Mouse (Mus musculus) central nervous system, embryonic 11.5 days (tissue): ENCODE data around the gene Eri2. TPM values are rescaled to one million over a fixed set of nuclear protein-coding genes. Genes with fewer than 3 reads are reported as not detected.

ENCODE experiments used
- polyA plus RNA-seq: library from polyadenylated mRNA; depleted of rRNA; stranded (reverse); fragments of >200 nt; gene quantifications from 2 replicates; pipeline ENCODE4 v1.2.3, GENCODE M21; 2012; rRNA removed

Eri2 gene
- polyA plus RNA-seq: 10.1 and 20.7 TPM in 2 replicates

GRCm38 (mm10) chr7:119793586-119794250 lies at the start of gene Eri2, which contains the start of gene Rexo5:
Gene Eri2, minus strand, starts transcription at chr7:119794058.
Gene Rexo5, plus strand, starts transcription at chr7:119794006.

GRCm38 (mm10) chr7:119760527-119760951 lies 33.3 kb downstream of the Eri2 start, which contains the start of gene Acsm3:
Gene Acsm3, plus strand, starts transcription at chr7:119760923.

GRCm38 (mm10) chr7:119720253-119720946 lies 73.5 kb downstream of the Eri2 start, which contains the start of gene Thumpd1:
Gene Thumpd1, minus strand, starts transcription at chr7:119720798.

Other genes starting within 250 kb of the Eri2 start
- gene Acsm2, start 239.7 kb downstream of the Eri2 start, polyA plus RNA-seq: not detected in 2 replicates
- not detected in 2 replicates for gene Acsm1, start 187.0 kb downstream of the Eri2 start, polyA plus RNA-seq
- 0.32 TPM in 1 of 2 replicates, not detected in the other for gene Acsm4, start 104.0 kb downstream of the Eri2 start, polyA plus RNA-seq
- gene Thumpd1, start 73.3 kb downstream of the Eri2 start, polyA plus RNA-seq: 47.0 and 53.1 TPM in 2 replicates
- 0.11 and 0.22 TPM in 2 replicates for gene Acsm3, start 33.1 kb downstream of the Eri2 start, polyA plus RNA-seq
- 42.0 and 45.7 TPM in 2 replicates for gene Rexo5, start 52 bp downstream of the Eri2 start, polyA plus RNA-seq
- 5.2 and 6.6 TPM in 2 replicates for gene Lyrm1, start 101.8 kb upstream of the Eri2 start, polyA plus RNA-seq
- gene Dcun1d3, start 102.2 kb upstream of the Eri2 start, polyA plus RNA-seq: 9.2 and 11.8 TPM in 2 replicates